Mouse (Mus musculus): ENCODE results near the gene Mcm7. TPM values are rescaled to one million over a fixed set of nuclear protein-coding genes. Genes with fewer than 3 reads are reported as not detected.

Mcm7 gene
- polyA plus RNA-seq, 1 experiment from 2014 or later, result 188 TPM

DNA sequence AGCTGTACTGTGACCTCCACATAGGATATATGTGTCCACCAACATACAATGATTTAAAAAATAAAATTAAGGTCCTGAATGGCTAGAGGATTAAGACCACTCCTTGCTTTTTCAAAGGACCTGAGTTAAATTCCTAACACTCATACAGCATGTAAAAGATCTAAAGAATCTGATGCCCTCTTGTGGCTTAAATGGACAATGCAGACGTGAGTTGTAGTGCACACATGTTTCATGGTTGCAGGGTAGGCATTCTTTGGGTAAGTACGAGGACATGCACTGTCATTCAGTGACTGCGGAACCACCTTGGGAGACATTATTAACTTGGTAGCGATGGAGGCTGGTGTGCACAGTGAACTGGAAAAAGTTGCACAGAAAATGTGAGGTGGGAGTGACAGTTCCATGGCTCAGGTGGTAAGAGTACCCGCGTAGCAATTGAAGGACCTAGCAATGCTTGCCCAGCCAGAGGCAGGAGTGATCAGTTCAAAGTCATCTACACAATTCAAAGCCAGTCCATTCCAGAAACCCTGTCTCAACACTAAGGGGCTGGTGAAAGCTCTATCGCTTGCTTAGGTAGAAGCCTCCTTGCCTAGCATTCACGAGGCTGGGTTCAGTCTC is 34.2 kb downstream of the Mcm7 start:
- H3K4me1 ChIP-seq, result no peaks in the 10 kb centered on the region
- H3K27ac ChIP-seq (replicated peaks), result no peak overlapping the region
- no peaks in the 10 kb centered on the region for H3K27me3 ChIP-seq
- H3K36me3 ChIP-seq, result peaks cover 42% of the 10 kb centered on the region
- no peaks in the 10 kb centered on the region for H3K9me3 ChIP-seq
- no peak overlapping the region for H3K9ac ChIP-seq (replicated peaks)
- 69% methylated on average over 8 of the region's 8 CpGs for WGBS
- no peak overlapping the region for H3K4me3 ChIP-seq
- 0 out of 2 replicates have a peak, but pooled peaks have one; percentile 48 for ATAC-seq (replicated peaks)
- no peak overlapping the region for H3K4me2 ChIP-seq (replicated peaks)

DNA sequence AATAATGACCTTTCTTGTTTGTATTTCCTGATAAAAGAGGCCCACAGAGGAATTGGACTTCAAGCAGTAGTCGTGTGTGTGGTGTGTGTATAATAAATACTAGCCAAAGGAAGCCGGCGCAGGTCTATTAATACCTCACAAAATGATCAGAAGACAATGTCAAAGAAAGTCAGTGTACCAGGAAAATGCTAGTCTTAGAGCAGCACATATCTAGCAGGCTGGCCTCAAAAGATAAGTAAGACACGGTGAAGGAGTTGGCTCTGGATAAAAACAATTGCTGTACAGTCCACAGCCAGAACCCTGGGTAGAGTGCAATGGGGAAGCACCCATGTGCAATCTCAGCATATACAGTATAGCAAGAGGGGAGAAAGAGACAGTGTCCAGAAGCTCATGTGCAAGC is 35.0 kb downstream of the Mcm7 start:
- H3K27ac ChIP-seq (replicated peaks), result no peak overlapping the region
- no peak overlapping the region for H3K4me3 ChIP-seq
- no peak for ATAC-seq (replicated peaks)
- no peaks in the 10 kb centered on the region for H3K4me1 ChIP-seq
- H3K36me3 ChIP-seq, result peaks cover 44% of the 10 kb centered on the region
- no peaks in the 10 kb centered on the region for H3K27me3 ChIP-seq
- H3K9ac ChIP-seq (replicated peaks), result no peak overlapping the region
- no peaks in the 10 kb centered on the region for H3K9me3 ChIP-seq
- WGBS, result 91% methylated on average over 4 of the region's 4 CpGs
- no peak overlapping the region for H3K4me2 ChIP-seq (replicated peaks)

DNA sequence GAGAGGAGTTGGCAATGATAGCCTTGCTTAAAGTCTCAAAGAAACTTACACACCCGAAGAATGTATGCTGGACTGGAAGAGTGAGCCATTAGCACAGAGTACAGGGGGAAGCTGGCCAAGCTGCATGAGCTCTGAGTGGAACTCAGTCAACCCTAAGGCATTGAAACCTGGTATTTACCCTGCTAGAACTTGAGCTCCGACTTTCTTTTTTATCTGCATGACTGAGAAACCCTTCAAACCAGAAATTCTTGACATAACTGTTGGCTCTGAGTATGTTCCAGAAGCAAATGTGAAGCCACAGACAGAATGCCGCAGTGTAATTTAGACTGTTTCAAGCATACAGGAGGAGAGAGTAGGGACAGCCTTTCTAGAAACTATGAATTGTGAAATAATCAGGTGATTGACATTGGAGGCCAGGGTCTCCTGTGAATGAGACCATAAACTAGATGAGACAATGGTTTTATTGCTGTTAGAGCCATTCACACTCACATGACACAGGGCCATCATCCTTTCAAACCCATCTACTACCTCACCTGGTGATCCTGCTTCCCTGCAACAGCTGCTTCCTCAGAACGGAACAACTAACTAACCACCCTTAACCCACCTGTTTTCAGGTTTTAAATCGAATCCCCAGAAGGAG is 39.7 kb downstream of the Mcm7 start:
- no peak overlapping the region for H3K27ac ChIP-seq (replicated peaks)
- H3K4me1 ChIP-seq, result no peaks in the 10 kb centered on the region
- no peak overlapping the region for H3K9ac ChIP-seq (replicated peaks)
- no peak overlapping the region for H3K4me3 ChIP-seq
- H3K27me3 ChIP-seq, result no peaks in the 10 kb centered on the region
- peaks cover 77% of the 10 kb centered on the region for H3K36me3 ChIP-seq
- H3K4me2 ChIP-seq (replicated peaks), result no peak overlapping the region
- no peak for ATAC-seq (replicated peaks)
- H3K9me3 ChIP-seq, result no peaks in the 10 kb centered on the region
- WGBS, result 93% methylated on average over 5 of the region's 5 CpGs

DNA sequence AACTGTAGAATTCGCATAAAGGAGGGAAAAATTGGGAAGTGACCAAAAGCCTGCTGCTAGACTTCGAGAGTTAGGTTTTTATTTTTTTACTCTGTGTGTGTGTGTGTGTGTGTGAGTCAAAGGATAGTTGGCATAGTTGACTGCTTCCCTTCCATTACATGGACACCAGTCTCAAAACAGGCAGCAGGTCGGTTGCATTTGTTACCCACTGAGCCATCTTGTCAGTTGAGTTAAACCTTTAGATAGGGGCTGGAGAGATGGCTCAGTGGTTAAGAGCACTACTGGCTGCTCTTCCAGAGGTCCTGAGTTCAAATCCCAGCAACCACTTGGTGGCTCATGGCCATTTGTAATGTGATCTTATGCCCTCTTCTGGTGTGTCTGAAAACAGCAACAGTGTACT is 54.2 kb downstream of the Mcm7 start:
- peak overlapping the region; percentile 60 for H3K4me3 ChIP-seq
- H3K9ac ChIP-seq (replicated peaks), result peak overlapping the region; percentile 79
- WGBS, result 73% methylated on average over 3 of the region's 3 CpGs
- peaks cover 25% of the 10 kb centered on the region; the same call in 1 of the 2 replicates for H3K36me3 ChIP-seq
- H3K9me3 ChIP-seq, result no peaks in the 10 kb centered on the region
- no peaks in the 10 kb centered on the region for H3K27me3 ChIP-seq
- ATAC-seq (replicated peaks), result no peak
- H3K4me2 ChIP-seq (replicated peaks), result peak overlapping the region; percentile 66
- H3K27ac ChIP-seq (replicated peaks), result peak overlapping the region; percentile 93; the same call in 1 of the 2 replicates
- peaks cover 24% of the 10 kb centered on the region for H3K4me1 ChIP-seq

DNA sequence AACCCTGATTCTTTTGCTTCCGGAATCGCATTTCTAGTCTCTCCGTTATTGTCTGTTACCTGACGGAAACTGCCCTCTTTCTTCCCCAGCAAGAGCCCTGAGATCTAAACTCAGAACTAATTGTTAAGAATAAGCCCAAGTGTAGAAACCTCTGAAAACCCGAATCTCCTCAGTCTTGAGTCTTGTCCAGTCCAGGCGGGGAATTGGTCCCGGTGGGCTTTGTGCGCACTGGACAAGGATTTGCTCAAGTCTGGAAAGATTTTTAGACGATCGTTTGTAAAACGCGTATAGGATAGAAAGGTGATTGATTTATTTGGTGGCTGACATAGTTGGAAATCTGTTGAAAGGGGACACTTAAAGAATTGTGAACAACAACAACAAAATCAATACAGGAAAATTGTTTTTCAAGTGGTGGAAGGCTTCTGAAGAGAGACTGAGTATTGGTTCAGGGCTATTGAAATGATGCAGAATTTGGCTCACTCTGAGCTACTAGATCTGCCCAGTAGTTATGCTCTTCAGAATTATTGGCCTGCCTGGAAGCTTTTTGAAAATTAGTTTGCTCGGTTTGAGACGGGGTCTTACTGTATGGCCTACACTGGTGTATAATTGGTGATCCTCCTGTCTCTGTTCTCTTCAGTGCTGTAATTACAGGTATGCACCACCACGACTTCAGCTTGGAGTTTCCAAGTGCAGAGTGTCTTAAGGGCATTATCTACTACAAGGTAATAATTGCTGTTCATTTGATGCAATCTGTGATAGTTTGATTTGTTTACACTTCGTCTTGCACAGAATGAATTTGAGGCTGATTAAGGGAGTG is 54.8 kb downstream of the Mcm7 start:
- H3K4me1 ChIP-seq, result peaks cover 24% of the 10 kb centered on the region
- H3K9ac ChIP-seq (replicated peaks), result peak overlapping the region; percentile 79
- no peaks in the 10 kb centered on the region for H3K27me3 ChIP-seq
- H3K4me3 ChIP-seq, result peak overlapping the region; percentile 60
- peak; percentile 27; the same call in 1 of the 2 replicates for ATAC-seq (replicated peaks)
- H3K4me2 ChIP-seq (replicated peaks), result peak overlapping the region; percentile 66
- WGBS, result 3% methylated on average over 16 of the region's 16 CpGs
- H3K36me3 ChIP-seq, result peaks cover 21% of the 10 kb centered on the region; the same call in 1 of the 2 replicates
- H3K9me3 ChIP-seq, result no peaks in the 10 kb centered on the region
- H3K27ac ChIP-seq (replicated peaks), result peak overlapping the region; percentile 93

DNA sequence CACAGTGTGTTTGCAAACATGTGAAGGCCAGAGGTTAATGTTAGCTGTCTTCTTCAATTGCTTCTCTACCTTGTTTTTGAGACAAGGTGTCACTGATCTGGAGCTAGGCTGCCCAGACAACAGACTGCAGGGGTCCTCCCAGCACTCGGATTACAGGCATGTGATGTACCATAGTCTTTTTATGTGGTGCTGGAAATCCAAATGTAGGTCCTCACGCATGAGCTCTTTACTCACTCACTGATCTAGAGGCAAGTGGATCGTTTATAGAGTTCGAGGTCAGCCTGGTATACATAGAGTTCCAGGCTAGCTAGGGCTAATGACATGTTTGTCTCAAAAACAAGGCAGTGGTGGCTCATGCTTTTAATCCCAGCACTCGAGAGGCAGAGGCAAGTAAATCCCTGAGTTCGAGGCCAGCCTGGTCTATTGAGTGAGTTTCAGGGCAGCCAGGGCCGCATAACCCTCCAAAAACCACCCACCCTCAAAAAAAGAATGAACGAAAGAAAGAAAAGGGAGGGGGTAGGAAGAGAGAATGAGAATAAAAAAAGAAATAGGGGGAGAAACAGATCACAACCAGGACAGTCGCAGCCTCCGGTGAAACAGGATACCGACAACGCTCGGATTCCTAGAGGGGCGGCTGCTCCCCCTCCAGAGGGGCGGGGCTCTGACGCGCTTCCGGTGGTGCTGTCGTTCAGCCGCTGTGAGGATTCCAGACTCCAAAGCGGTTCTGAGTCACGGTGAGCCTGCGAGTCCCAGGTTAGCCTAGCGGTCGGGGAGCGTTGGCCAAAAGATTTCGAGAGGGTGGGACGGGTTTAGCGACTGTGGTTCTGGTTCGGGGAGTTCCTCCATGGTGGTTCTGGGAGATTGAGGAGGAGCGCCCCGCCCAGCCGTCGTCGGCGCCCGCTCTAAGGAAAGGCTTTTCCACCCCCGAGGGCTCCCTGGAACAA is 55.7 kb downstream of the Mcm7 start, which contains the start of gene Zscan21:
Gene Zscan21 (plus strand): TSS at position 649 of the 944 bp plus-strand sequence.
- peak within 1 kb of the TSS; percentile 66 for H3K4me2 ChIP-seq (replicated peaks)
- H3K4me3 ChIP-seq, result peak within 1 kb of the TSS; percentile 60
- peak; percentile 98 for ATAC-seq (replicated peaks)
- H3K36me3 ChIP-seq, result peaks cover 17% of the 10 kb centered on the region; the same call in 1 of the 2 replicates
- peak within 1 kb of the TSS; percentile 79 for H3K9ac ChIP-seq (replicated peaks)
- 7% methylated on average over 38 of the region's 38 CpGs for WGBS
- peaks cover 24% of the 10 kb centered on the region for H3K4me1 ChIP-seq
- peak within 1 kb of the TSS; percentile 93 for H3K27ac ChIP-seq (replicated peaks)
- H3K9me3 ChIP-seq, result no peaks in the 10 kb centered on the region
- no peaks in the 10 kb centered on the region for H3K27me3 ChIP-seq

MicroRNA genes within 50 kb of the gene (microRNA counts, 519-probe panel; counts per million panel counts)
- microRNA mmu-miR-106b, result 3,957 counts per million, percentile 91 among the panel's probes with 10 or more counts
- 4,601 counts per million, percentile 96 among the panel's probes with 10 or more counts for microRNA mmu-miR-25
- microRNA mmu-miR-93, result 3,978 counts per million, percentile 91 among the panel's probes with 10 or more counts

Small RNA genes within 50 kb of the gene (microRNA-seq; reads per million reads assigned to microRNA genes)
- gene Mir106b (9,665 reads per million, percentile 96 among the genes with 10 or more reads in this experiment), gene Mir25 (677 reads per million, percentile 76 among the genes with 10 or more reads in this experiment), gene Mir93 (18,969 reads per million, percentile 98 among the genes with 10 or more reads in this experiment)

Other genes starting within 250 kb of the Mcm7 start
- 0.11 TPM in 2 replicates for gene Gjc3, start 209.3 kb downstream of the Mcm7 start, polyA plus RNA-seq (2015; fragmentation: Nextera tagmentation; extraction: Ambion mirVana)
- gene Azgp1, start 190.9 kb downstream of the Mcm7 start, polyA plus RNA-seq (2015; fragmentation: Nextera tagmentation; extraction: Ambion mirVana), result not detected in 2 replicates
- gene Smok3a, start 151.2 kb downstream of the Mcm7 start, polyA plus RNA-seq (2015; fragmentation: Nextera tagmentation; extraction: Ambion mirVana), result not detected in 2 replicates
- not detected in 2 replicates for gene Smok3b, start 151.0 kb downstream of the Mcm7 start, polyA plus RNA-seq (2015; fragmentation: Nextera tagmentation; extraction: Ambion mirVana)
- gene Smok3c, start 119.2 kb downstream of the Mcm7 start, polyA plus RNA-seq (2015; fragmentation: Nextera tagmentation; extraction: Ambion mirVana), result not detected in 2 replicates
- 27.8 and 28.0 TPM in 2 replicates for gene Zkscan1, start 87.3 kb downstream of the Mcm7 start, polyA plus RNA-seq (2015; fragmentation: Nextera tagmentation; extraction: Ambion mirVana)
- gene Zscan21, start 55.5 kb downstream of the Mcm7 start, polyA plus RNA-seq (2015; fragmentation: Nextera tagmentation; extraction: Ambion mirVana), result 113 and 118 TPM in 2 replicates
- gene Zfp113, start 16.7 kb downstream of the Mcm7 start, polyA plus RNA-seq (2015; fragmentation: Nextera tagmentation; extraction: Ambion mirVana), result 42.5 and 47.1 TPM in 2 replicates
- 289 and 293 TPM in 2 replicates for gene Cops6, start 11.4 kb downstream of the Mcm7 start, polyA plus RNA-seq (2015; fragmentation: Nextera tagmentation; extraction: Ambion mirVana)
- gene Ap4m1, start 420 bp downstream of the Mcm7 start, polyA plus RNA-seq (2015; fragmentation: Nextera tagmentation; extraction: Ambion mirVana), result 29.5 and 29.6 TPM in 2 replicates
- 90.9 and 96.2 TPM in 2 replicates for gene Taf6, start 15.0 kb upstream of the Mcm7 start, polyA plus RNA-seq (2015; fragmentation: Nextera tagmentation; extraction: Ambion mirVana)
- gene Cnpy4, start 15.1 kb upstream of the Mcm7 start, polyA plus RNA-seq (2015; fragmentation: Nextera tagmentation; extraction: Ambion mirVana), result 34.7 and 36.8 TPM in 2 replicates
- 12.9 and 14.0 TPM in 2 replicates for gene Mblac1, start 21.9 kb upstream of the Mcm7 start, polyA plus RNA-seq (2015; fragmentation: Nextera tagmentation; extraction: Ambion mirVana)
- gene Nxpe5, start 53.5 kb upstream of the Mcm7 start, polyA plus RNA-seq (2015; fragmentation: Nextera tagmentation; extraction: Ambion mirVana), result not detected in 2 replicates
- gene Lamtor4, start 83.1 kb upstream of the Mcm7 start, polyA plus RNA-seq (2015; fragmentation: Nextera tagmentation; extraction: Ambion mirVana), result 75.3 and 84.8 TPM in 2 replicates
- 12.9 and 14.0 TPM in 2 replicates for gene BC037034, start 91.6 kb upstream of the Mcm7 start, polyA plus RNA-seq (2015; fragmentation: Nextera tagmentation; extraction: Ambion mirVana)
- gene Gal3st4, start 100.4 kb upstream of the Mcm7 start, polyA plus RNA-seq (2015; fragmentation: Nextera tagmentation; extraction: Ambion mirVana), result 1.6 and 2.1 TPM in 2 replicates
- gene Gm43720, start 107.5 kb upstream of the Mcm7 start, polyA plus RNA-seq (2015; fragmentation: Nextera tagmentation; extraction: Ambion mirVana), result 0.04 and 0.09 TPM in 2 replicates
- 177 and 189 TPM in 2 replicates for gene Gpc2, start 107.6 kb upstream of the Mcm7 start, polyA plus RNA-seq (2015; fragmentation: Nextera tagmentation; extraction: Ambion mirVana)
- 4.4 and 4.6 TPM in 2 replicates for gene Stag3, start 107.8 kb upstream of the Mcm7 start, polyA plus RNA-seq (2015; fragmentation: Nextera tagmentation; extraction: Ambion mirVana)
- gene Pvrig, start 169.5 kb upstream of the Mcm7 start, polyA plus RNA-seq (2015; fragmentation: Nextera tagmentation; extraction: Ambion mirVana), result not detected in 2 replicates